Mouse (Mus musculus) stomach, postnatal 0 days (tissue): ENCODE data around the gene Lrp1. TPM values are rescaled to one million over a fixed set of nuclear protein-coding genes. Genes with fewer than 3 reads are reported as not detected.

Source experiments
- ATAC-seq: fragments of 200-750 bp; cut with Nextera tagmentation; 2 replicates; pipeline ENCODE4 v1.8.0; 2017; ENCODE audit not compliant: low FRiP score, low TSS enrichment
- DNase-seq: peaks from one replicate; pipeline ENCODE4 v3.0.0-alpha.2; 2016; ENCODE audit warnings: low spot score
- H3K27ac ChIP-seq: fragments of 300-500 bp; sonication (generic); replicated peaks from 2 replicates; pipeline ENCODE4 v1.5.1; 2014; ENCODE audit warnings: mild to moderate bottlenecking, control low read depth
- H3K27me3 ChIP-seq: fragments of 300-500 bp; sonication (generic); 2 replicates; pipeline ENCODE4 v1.6.1; 2014; ENCODE audit warnings: low read length; ENCODE audit not compliant: control insufficient read depth, insufficient read depth
- H3K36me3 ChIP-seq: fragments of 300-500 bp; sonication (generic); 2 replicates; pipeline ENCODE4 v1.6.1; 2014; ENCODE audit warnings: low read length, mixed read lengths; ENCODE audit not compliant: control insufficient read depth, insufficient read depth
- H3K4me1 ChIP-seq: fragments of 300-500 bp; sonication (generic); replicated peaks from 2 replicates; pipeline ENCODE4 v1.6.1; 2014; ENCODE audit warnings: antibody characterized with exemption; ENCODE audit not compliant: control insufficient read depth, insufficient read depth
- H3K4me2 ChIP-seq: fragments of 300-500 bp; sonication (generic); replicated peaks from 2 replicates; pipeline ENCODE4 v1.6.1; 2014; ENCODE audit warnings: low read depth, mild to moderate bottlenecking, control low read depth, moderate library complexity
- H3K4me3 ChIP-seq: fragments of 300-500 bp; sonication (generic); 2 replicates; pipeline ENCODE4 v1.5.1; 2014; ENCODE audit warnings: low read depth, low read length, control low read depth
- H3K9ac ChIP-seq: fragments of 300-500 bp; sonication (generic); 2 replicates; pipeline ENCODE4 v1.6.1; 2014; ENCODE audit warnings: mild to moderate bottlenecking, low read length, control low read depth, mixed read lengths
- H3K9me3 ChIP-seq: fragments of 300-500 bp; sonication (generic); 2 replicates; pipeline ENCODE4 v1.6.1; 2016; ENCODE audit warnings: low read length; ENCODE audit not compliant: control insufficient read depth
- CTCF ChIP-seq: IDR thresholded peaks from 2 replicates; pipeline ENCODE4 v1.5.1; 2016; ENCODE audit warnings: antibody characterized with exemption, low read depth, mild to moderate bottlenecking, moderate library complexity
- EP300 ChIP-seq: optimal IDR thresholded peaks from 2 replicates; pipeline ENCODE3; 2016; ENCODE audit warnings: antibody characterized with exemption
- WGBS: fragments of 180-500 bp; shearing (Covaris S2); extraction: QIAGEN DNeasy Blood & Tissue Kit; methylation state at CpG from one replicate; pipeline ENCODE4 v1.1.7; 2014; 5-methylcytosine and 5-hydroxymethylcytosine counted together
- polyA plus RNA-seq: library from polyadenylated mRNA; unstranded; fragments of >200 nt; fragmentation: Nextera tagmentation; extraction: Ambion mirVana; gene quantifications from 2 replicates; pipeline ENCODE4 v1.2.1, GENCODE M21; 2015

Lrp1 gene
- polyA plus RNA-seq, 1 experiment from 2014 or later = 32.7 TPM

DNA sequence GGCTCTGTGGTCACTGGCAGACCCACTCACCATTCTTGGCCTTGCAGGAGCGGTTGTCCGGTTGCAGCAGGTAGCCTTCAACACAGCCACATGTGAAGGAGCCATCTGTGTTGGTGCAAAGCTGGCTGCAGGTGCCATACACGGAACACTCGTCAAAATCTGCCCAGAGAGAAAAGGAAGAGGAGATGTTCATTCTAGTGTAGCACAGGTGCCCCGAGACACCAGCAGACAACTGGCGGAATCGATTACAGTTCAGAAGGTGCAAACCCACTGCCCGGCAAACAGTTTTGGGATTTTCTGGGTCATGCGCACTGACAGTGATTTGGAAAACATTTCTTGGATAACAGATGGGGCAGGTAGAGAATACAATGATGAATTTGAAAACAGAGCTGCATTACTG, 15.2 kb downstream of the Lrp1 start:
- Histone ChIP-seq H3K9me3 (no peaks in the 10 kb centered on the region), H3K27ac (no peak overlapping the region), H3K4me2 (no peak overlapping the region), H3K27me3 (no peaks in the 10 kb centered on the region), H3K9ac (no peak overlapping the region), H3K4me1 (peaks cover 10% of the 10 kb centered on the region), H3K36me3 (peaks cover 13% of the 10 kb centered on the region), H3K4me3 (no peak overlapping the region)
- TF ChIP-seq EP300 (no peak), CTCF (no peak)
- ATAC-seq (no peak), DNase-seq (no peak)
- WGBS = 95% methylated on average over 9 of the region's 9 CpGs

DNA sequence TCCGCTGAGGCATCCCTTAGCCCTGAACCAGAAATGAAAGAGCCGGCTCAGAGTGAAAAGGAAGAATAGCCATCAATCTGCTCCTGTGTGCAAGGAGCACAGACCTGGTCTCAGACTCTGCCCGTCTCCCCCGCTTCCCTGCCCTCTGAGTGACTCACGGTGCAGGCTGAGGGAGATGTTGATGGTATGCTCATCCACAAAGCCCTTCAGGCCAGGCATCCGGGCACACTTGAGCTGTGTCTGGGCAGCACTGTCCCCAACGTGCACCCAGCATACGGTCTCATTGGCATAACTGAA, 15.7 kb downstream of the Lrp1 start:
- Histone ChIP-seq H3K4me2 (no peak overlapping the region), H3K4me3 (no peak overlapping the region), H3K9ac (no peak overlapping the region), H3K27ac (peak overlapping the region; percentile 88), H3K4me1 (peaks cover 14% of the 10 kb centered on the region), H3K36me3 (peaks cover 13% of the 10 kb centered on the region), H3K27me3 (no peaks in the 10 kb centered on the region), H3K9me3 (no peaks in the 10 kb centered on the region)
- TF ChIP-seq EP300 = no peak
- TF ChIP-seq CTCF = no peak
- DNase-seq (no peak), ATAC-seq (no peak)
- WGBS = 74% methylated on average over 8 of the region's 8 CpGs

GRCm38 (mm10) chr10:127604465-127605250, 16.3 kb downstream of the Lrp1 start:
- no peak overlapping the region for H3K4me2 ChIP-seq
- no peak overlapping the region for H3K9ac ChIP-seq
- H3K36me3 ChIP-seq = peaks cover 9% of the 10 kb centered on the region
- H3K27me3 ChIP-seq = no peaks in the 10 kb centered on the region
- peaks cover 14% of the 10 kb centered on the region for H3K4me1 ChIP-seq
- DNase-seq = peak; percentile 58
- TF ChIP-seq EP300 (no peak), CTCF (no peak)
- no peaks in the 10 kb centered on the region for H3K9me3 ChIP-seq
- no peak overlapping the region for H3K4me3 ChIP-seq
- ATAC-seq = peak; percentile 6; the same call in 1 of the 2 replicates
- H3K27ac ChIP-seq = peak overlapping the region; percentile 88
- WGBS = 36% methylated on average over 15 of the region's 15 CpGs

DNA sequence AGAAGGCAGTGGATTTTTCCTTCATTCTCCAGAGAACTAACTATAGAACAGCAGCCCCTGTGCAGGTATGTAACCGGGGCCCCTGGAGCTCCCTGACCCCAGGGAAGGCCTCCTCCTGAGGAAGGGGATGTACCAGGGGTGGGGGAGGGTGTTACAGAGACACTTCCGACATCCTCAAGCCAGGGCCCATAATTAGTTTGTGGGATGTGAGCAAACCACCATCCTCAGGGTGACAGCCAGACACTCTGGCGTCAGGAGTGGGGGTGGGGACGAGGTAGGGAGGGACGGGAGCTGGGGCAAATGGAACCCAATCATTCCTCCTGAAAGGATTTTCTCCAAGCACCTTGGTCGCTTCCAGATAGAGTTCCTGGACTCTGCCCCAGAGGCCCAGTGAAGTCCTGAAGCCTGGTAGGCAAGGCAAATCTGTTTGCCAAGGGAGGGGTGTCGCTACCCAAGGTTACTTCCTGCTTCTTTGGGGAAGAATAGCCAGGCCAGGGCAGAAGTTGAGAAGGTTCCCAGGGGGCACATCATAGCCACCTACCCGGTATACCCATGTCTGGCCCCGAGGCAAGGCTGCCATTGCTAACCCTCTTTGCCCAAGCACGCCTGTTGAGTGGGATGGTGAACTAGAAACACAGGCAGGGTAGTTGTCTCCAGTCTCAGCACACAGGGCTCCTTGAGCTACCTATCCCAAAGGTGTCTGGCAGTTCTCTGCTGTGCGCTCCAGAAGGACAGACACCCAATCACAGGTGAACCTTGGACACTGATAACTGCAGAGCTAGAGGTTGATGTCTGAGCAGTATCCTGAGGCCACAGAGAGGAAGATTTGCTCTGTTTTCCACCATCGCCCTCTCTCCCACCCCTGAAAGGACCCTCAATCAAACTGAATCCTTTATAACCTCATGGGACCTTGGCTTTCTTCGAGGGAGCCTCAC, 17.2 kb downstream of the Lrp1 start:
- DNase-seq (peak; percentile 83), ATAC-seq (peak; percentile 87)
- no peaks in the 10 kb centered on the region for H3K9me3 ChIP-seq
- peak overlapping the region; percentile 88 for H3K27ac ChIP-seq
- no peak overlapping the region for H3K4me3 ChIP-seq
- 0 out of 2 replicates have a peak overlapping the region, but pooled peaks have one; percentile 4 for H3K9ac ChIP-seq
- peaks cover 16% of the 10 kb centered on the region for H3K4me1 ChIP-seq
- H3K36me3 ChIP-seq = peaks cover 9% of the 10 kb centered on the region
- TF ChIP-seq CTCF (no peak), EP300 (no peak)
- WGBS = 46% methylated on average over 13 of the region's 13 CpGs
- H3K4me2 ChIP-seq = no peak overlapping the region
- no peaks in the 10 kb centered on the region for H3K27me3 ChIP-seq

GRCm38 (mm10) chr10:127602194-127602593, 18.8 kb downstream of the Lrp1 start:
- TF ChIP-seq EP300 = no peak
- no peak for TF ChIP-seq CTCF
- Histone ChIP-seq H3K36me3 (peaks cover 6% of the 10 kb centered on the region), H3K27ac (no peak overlapping the region), H3K9me3 (no peaks in the 10 kb centered on the region), H3K27me3 (no peaks in the 10 kb centered on the region), H3K4me3 (no peak overlapping the region), H3K4me2 (no peak overlapping the region), H3K4me1 (peaks cover 22% of the 10 kb centered on the region), H3K9ac (no peak overlapping the region)
- DNase-seq = no peak
- no peak for ATAC-seq
- WGBS = 91% methylated on average over 6 of the region's 6 CpGs
